Mouse (Mus musculus) C2C12 (cell line): ENCODE measurements at regions not wholly inside any gene's neighbourhood (a gene's known extent, or its start where the extent isn't known, plus 50 kb on each side); places are given as distances from the start of the nearest gene placed in this dataset.
A peak's percentile ranks its signal among the peaks of the same experiment; 100 is the strongest.

Experiments
- H3K27me3 ChIP-seq: one replicate; pipeline ENCODE4 v1.6.1; 2011; ENCODE audit not compliant: control insufficient read depth, insufficient read depth, insufficient read length
- H3K36me3 ChIP-seq: one replicate; pipeline ENCODE4 v1.6.1; 2011; ENCODE audit not compliant: control insufficient read depth, insufficient read depth
- H3K4me3 ChIP-seq: one replicate; pipeline ENCODE4 v1.5.1; 2011; ENCODE audit warnings: mild to moderate bottlenecking, control low read depth; ENCODE audit not compliant: poor library complexity, insufficient read depth, severe bottlenecking
- H3K79me2 ChIP-seq: one replicate; pipeline ENCODE4 v1.6.1; 2011; ENCODE audit not compliant: control insufficient read depth, insufficient read depth
- H3K79me3 ChIP-seq: one replicate; pipeline ENCODE4 v1.6.1; 2011; ENCODE audit warnings: low read depth, control low read depth
- H3ac ChIP-seq: one replicate; pipeline ENCODE3; 2011; ENCODE audit warnings: low read depth; ENCODE audit not compliant: control insufficient read depth, insufficient read length
- CEBPB ChIP-seq: IDR thresholded peaks from one replicate; pipeline ENCODE4 v1.6.1; 2011; ENCODE audit warnings: low read depth, mild to moderate bottlenecking, control low read depth, moderate library complexity
- CTCF ChIP-seq: IDR thresholded peaks from one replicate; pipeline ENCODE4 v1.5.1; 2011; ENCODE audit not compliant: control insufficient read depth, insufficient read depth, insufficient read length
- FOSL1 ChIP-seq: IDR thresholded peaks from one replicate; pipeline ENCODE4 v1.8.0; 2011; ENCODE audit warnings: mild to moderate bottlenecking, low read length; ENCODE audit not compliant: poor library complexity, insufficient read depth, severe bottlenecking
- MAX ChIP-seq: IDR thresholded peaks from one replicate; pipeline ENCODE4 v1.6.1; 2011; ENCODE audit warnings: mild to moderate bottlenecking, control low read depth
- MYOD1 ChIP-seq: IDR thresholded peaks from one replicate; pipeline ENCODE4 v1.6.1; 2011; ENCODE audit warnings: low read depth; ENCODE audit not compliant: control insufficient read depth, insufficient read length
- MYOG ChIP-seq: IDR thresholded peaks from one replicate; pipeline ENCODE4 v1.6.1; 2011; ENCODE audit not compliant: control insufficient read depth, insufficient read length; ENCODE audit errors: extremely low read depth
- USF1 ChIP-seq: IDR thresholded peaks from one replicate; pipeline ENCODE4 v1.6.1; 2011; ENCODE audit warnings: low read depth, mild to moderate bottlenecking, control low read depth, moderate library complexity

- Histone ChIP-seq H3K79me2 (no peaks in the 10 kb centered on the region), H3K4me3 (no peak overlapping the region), H3K27me3 (no peaks in the 10 kb centered on the region), H3K36me3 (no peaks in the 10 kb centered on the region), H3K79me3 (no peaks in the 10 kb centered on the region), H3ac (no peak overlapping the region)
- TF ChIP-seq MYOD1 (no peak), MYOG (no peak), CEBPB (no peak), FOSL1 (no peak), USF1 (no peak), MAX (no peak), CTCF (no peak)
Measured at GRCm38 (mm10) chr1:14064856-14065255, 2028.3 kb downstream of the 4930444P10Rik start.

- Histone ChIP-seq H3K27me3 (no peaks in the 10 kb centered on the region), H3K4me3 (no peak overlapping the region), H3ac (no peak overlapping the region), H3K79me3 (no peaks in the 10 kb centered on the region), H3K79me2 (no peaks in the 10 kb centered on the region), H3K36me3 (no peaks in the 10 kb centered on the region)
- TF ChIP-seq MYOG (no peak), MYOD1 (no peak), MAX (no peak), FOSL1 (no peak), CEBPB (no peak), USF1 (no peak), CTCF (no peak)
Measured at GRCm38 (mm10) chr1:14036163-14036562, 2057.0 kb downstream of the 4930444P10Rik start.

GRCm38 (mm10) chr1:14011484-14011883 lies 2081.6 kb downstream of the 4930444P10Rik start:
- Histone ChIP-seq H3K36me3 (no peaks in the 10 kb centered on the region), H3K4me3 (no peak overlapping the region), H3ac (no peak overlapping the region), H3K79me2 (no peaks in the 10 kb centered on the region), H3K79me3 (no peaks in the 10 kb centered on the region), H3K27me3 (no peaks in the 10 kb centered on the region)
- TF ChIP-seq MYOG (no peak), MYOD1 (peak; percentile 90), CEBPB (peak; percentile 1)

GRCm38 (mm10) chr1:14010789-14011188 lies 2082.3 kb downstream of the 4930444P10Rik start:
- no peaks in the 10 kb centered on the region for H3K27me3 ChIP-seq
- no peaks in the 10 kb centered on the region for H3K79me2 ChIP-seq
- no peak overlapping the region for H3ac ChIP-seq
- no peak overlapping the region for H3K4me3 ChIP-seq
- TF ChIP-seq MYOD1 = peak; percentile 20
- TF ChIP-seq MAX = peak; percentile 74
- peak; percentile 99 for TF ChIP-seq CEBPB
- TF ChIP-seq FOSL1 = peak; percentile 59
- TF ChIP-seq MYOG = no peak
- peak; percentile 83 for TF ChIP-seq USF1
- no peak for TF ChIP-seq CTCF
- H3K79me3 ChIP-seq = no peaks in the 10 kb centered on the region
- no peaks in the 10 kb centered on the region for H3K36me3 ChIP-seq

- H3ac ChIP-seq = no peak overlapping the region
- no peaks in the 10 kb centered on the region for H3K36me3 ChIP-seq
- TF ChIP-seq CEBPB = peak; percentile 9
- TF ChIP-seq CTCF = no peak
- no peak for TF ChIP-seq FOSL1
- peak; percentile 52 for TF ChIP-seq MYOD1
- no peaks in the 10 kb centered on the region for H3K79me2 ChIP-seq
- H3K4me3 ChIP-seq = no peak overlapping the region
- H3K79me3 ChIP-seq = no peaks in the 10 kb centered on the region
- no peaks in the 10 kb centered on the region for H3K27me3 ChIP-seq
Measured at GRCm38 (mm10) chr1:14002550-14002949, 2090.6 kb downstream of the 4930444P10Rik start.

GRCm38 (mm10) chr1:14001431-14001830 lies 2091.7 kb downstream of the 4930444P10Rik start:
- no peaks in the 10 kb centered on the region for H3K79me2 ChIP-seq
- H3K36me3 ChIP-seq = no peaks in the 10 kb centered on the region
- TF ChIP-seq USF1 = no peak
- no peak for TF ChIP-seq MAX
- TF ChIP-seq FOSL1 = no peak
- no peak for TF ChIP-seq MYOG
- TF ChIP-seq CEBPB = no peak
- TF ChIP-seq MYOD1 = no peak
- TF ChIP-seq CTCF = no peak
- no peaks in the 10 kb centered on the region for H3K27me3 ChIP-seq
- H3K79me3 ChIP-seq = no peaks in the 10 kb centered on the region
- no peak overlapping the region for H3ac ChIP-seq
- no peak overlapping the region for H3K4me3 ChIP-seq
